Mouse (Mus musculus) testis, postnatal 14 days (tissue): ENCODE results near the gene Fcho1.
"Not testable (repeated sequence)": the region's sequence is repeated elsewhere in the genome, so short reads cannot be mapped to it uniquely, and the experiment has no call there.

ENCODE experiments used
- DNase-seq: peaks from one replicate; pipeline ENCODE4 v3.0.0; 2021; ENCODE audit warnings: low spot score

Fcho1 gene

GRCm38 (mm10) chr8:71725122-71725924 lies at the start of gene Fcho1:
Fcho1 (minus strand) TSS chr8:71725716.
- DNase-seq = peak; percentile 80

- no peak for DNase-seq
Observed at GRCm38 (mm10) chr8:71771336-71771735, 45.8 kb upstream of the Fcho1 start.

GRCm38 (mm10) chr8:71758816-71759215 lies 33.3 kb upstream of the Fcho1 start:
- no peak for DNase-seq

- peak; percentile 56 for DNase-seq
Observed at GRCm38 (mm10) chr8:71752881-71753552, 27.5 kb upstream of the Fcho1 start.

- not testable (repeated sequence) for DNase-seq
Observed at GRCm38 (mm10) chr8:71752263-71752662, 26.7 kb upstream of the Fcho1 start.

- not testable (repeated sequence) for DNase-seq
Observed at GRCm38 (mm10) chr8:71751337-71751886, 25.9 kb upstream of the Fcho1 start.

GRCm38 (mm10) chr8:71749321-71750075 lies 24.0 kb upstream of the Fcho1 start:
- DNase-seq = not testable (repeated sequence)

GRCm38 (mm10) chr8:71747082-71747481 lies 21.6 kb upstream of the Fcho1 start:
- DNase-seq = not testable (repeated sequence)

GRCm38 (mm10) chr8:71745322-71745721 lies 19.8 kb upstream of the Fcho1 start:
- no peak for DNase-seq

- no peak for DNase-seq
Observed at GRCm38 (mm10) chr8:71742783-71743182, 17.3 kb upstream of the Fcho1 start.

- no peak for DNase-seq
Observed at GRCm38 (mm10) chr8:71741687-71742114, 16.2 kb upstream of the Fcho1 start.

- DNase-seq = no peak
Observed at GRCm38 (mm10) chr8:71741226-71741625, 15.7 kb upstream of the Fcho1 start.

- not testable (repeated sequence) for DNase-seq
Observed at GRCm38 (mm10) chr8:71738316-71738715, 12.8 kb upstream of the Fcho1 start.

GRCm38 (mm10) chr8:71731652-71732230 lies 6.2 kb upstream of the Fcho1 start:
- no peak for DNase-seq

GRCm38 (mm10) chr8:71728826-71729620 lies 3.5 kb upstream of the Fcho1 start:
- DNase-seq = no peak

GRCm38 (mm10) chr8:71728240-71728785 lies 2.8 kb upstream of the Fcho1 start:
- no peak for DNase-seq

GRCm38 (mm10) chr8:71724389-71724788 lies 1.1 kb downstream of the Fcho1 start:
- DNase-seq = no peak

- DNase-seq = no peak
Observed at GRCm38 (mm10) chr8:71723047-71723551, 2.4 kb downstream of the Fcho1 start.

- no peak for DNase-seq
Observed at GRCm38 (mm10) chr8:71719928-71720457, 5.5 kb downstream of the Fcho1 start.

- DNase-seq = peak; percentile 55
Observed at GRCm38 (mm10) chr8:71719218-71719617, 6.3 kb downstream of the Fcho1 start.
